Mouse (Mus musculus): ENCODE measurements around the gene Vamp8.

DNA sequence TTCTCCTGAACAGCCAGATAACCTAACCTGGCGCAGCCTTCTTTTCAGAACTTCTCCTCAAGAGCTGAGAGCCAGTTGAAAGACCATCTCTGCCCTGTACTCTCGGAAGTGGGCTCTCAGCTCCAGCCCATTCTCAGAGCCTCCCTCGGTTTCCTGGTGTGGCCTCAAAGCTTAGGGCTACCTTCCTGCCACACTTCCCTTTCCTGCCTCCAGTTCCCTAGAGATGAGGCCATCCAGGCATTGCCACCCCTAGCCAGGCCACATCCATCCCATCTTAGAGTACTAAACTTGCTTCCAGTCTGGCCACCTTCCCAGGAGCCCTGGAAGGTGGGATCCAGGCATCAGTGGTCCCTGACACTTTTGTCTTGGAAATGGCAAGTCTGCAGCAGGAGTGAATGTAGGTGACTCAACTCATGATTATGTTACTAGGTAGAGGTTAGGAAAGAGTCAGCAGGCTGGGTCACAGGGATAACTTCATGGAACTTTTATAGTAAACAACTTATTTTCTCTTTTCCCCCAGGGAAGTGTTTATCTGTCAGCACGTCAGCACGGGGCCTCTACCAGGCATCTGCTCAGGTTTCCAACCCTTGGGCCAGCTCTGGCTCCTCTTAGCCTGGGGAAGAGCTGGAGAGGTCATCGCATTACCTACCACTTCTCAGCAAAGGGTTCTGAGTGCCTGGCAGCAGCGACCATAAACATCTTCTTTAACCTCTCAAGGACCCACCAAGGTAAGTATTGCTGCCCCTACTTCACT is 10.9 kb downstream of the Vamp8 start:
- no peak for TF ChIP-seq POLR2A (IDR thresholded peaks at IDR 0.05; ENCODE audit: insufficient read depth, low read depth, low read length)
- no peak for TF ChIP-seq EP300 (IDR thresholded peaks at IDR 0.05; ENCODE audit: insufficient read depth, low read depth, low read length)
